ENCODE assay signal across 12 mouse cellular contexts in the genomic region with DNA sequence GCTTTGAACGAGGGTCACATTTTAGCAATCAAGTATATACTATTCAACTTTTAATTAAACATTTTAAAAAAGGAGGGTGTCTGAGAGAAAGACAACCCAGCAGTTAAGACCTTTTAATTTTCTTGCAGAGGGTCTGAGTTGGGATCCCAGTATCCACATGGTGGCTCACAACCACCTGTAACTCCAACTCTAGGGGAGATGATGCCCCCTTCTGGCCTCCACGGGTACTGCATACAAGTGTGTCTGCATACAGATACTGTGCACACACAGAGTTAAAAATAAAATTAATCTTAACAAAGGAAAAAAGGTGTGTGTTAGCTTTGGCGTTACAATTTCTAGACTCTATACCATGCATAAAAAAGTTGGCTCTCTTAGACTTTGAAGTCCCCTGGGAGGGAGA.
A peak's percentile ranks its signal among the peaks of the same experiment; 100 is the strongest.
DNase-seq lines count a peak whose midpoint lies in the region; ATAC-seq and TF ChIP-seq lines count a peak whose summit lies in the region.
"Had no signal": no experiment of that assay in that cellular context is flagged by ENCODE, and none has a peak within 500 bp of the region (broad histone marks: within the 10 kb centered on the region; RNA-seq: fewer than 3 reads in every experiment).

No protein-coding gene starts in this region.

- H3K9ac ChIP-seq in forebrain, postnatal 0 days, result no peak overlapping the region
- no peak overlapping the region for H3K9ac ChIP-seq in forebrain, embryonic 12.5 days
- no peak overlapping the region for H3K9ac ChIP-seq in MEL (ENCODE audit: control insufficient read depth, low read depth, low read length, poor library complexity, severe bottlenecking)
- H3K9ac ChIP-seq: heart, embryonic 12.5 days had no signal

- H3K27ac ChIP-seq in forebrain, postnatal 0 days (ENCODE audit: low read depth, low read length), result no peak overlapping the region
- no peak overlapping the region for H3K27ac ChIP-seq in forebrain, embryonic 12.5 days
- H3K27ac ChIP-seq in MEL (ENCODE audit: control insufficient read depth, low read depth, low read length), result no peak overlapping the region
- H3K27ac ChIP-seq in small intestine, adult 2 months (ENCODE audit: insufficient read depth, low read depth, low read length), result no peak overlapping the region

- no peak for DNase-seq in forebrain, postnatal 0 days
- DNase-seq in lung, adult 2 months, result no peak
- DNase-seq in lung, postnatal 4 days, result no peak
- peak; percentile 46 for DNase-seq in MEL (ENCODE audit: low read depth, low spot score)
- no peak for DNase-seq in cerebellum, adult 8-10 months
- no peak for DNase-seq in ovary, postnatal 14 days (ENCODE audit: low spot score)
- DNase-seq: cerebellum, adult 11 months had no signal

- TF ChIP-seq POLR2A in lung, adult 2 months (IDR thresholded peaks at IDR 0.05; ENCODE audit: borderline replicate concordance, extremely low read depth, low read depth, low read length), result no peak
- TF ChIP-seq POLR2A in MEL (IDR thresholded peaks at IDR 0.05; ENCODE audit: control insufficient read depth in 1 of 2, insufficient read depth in 1 of 2, low read depth in 1 of 2, low read length in 2 of 2, poor library complexity in 1 of 2), result no peak
- no peak for TF ChIP-seq POLR2A in small intestine, adult 2 months (IDR thresholded peaks at IDR 0.05; ENCODE audit: low read depth, low read length)

- no peaks in the 10 kb centered on the region for H3K36me3 ChIP-seq in forebrain, postnatal 0 days (ENCODE audit: insufficient read depth)
- no peaks in the 10 kb centered on the region for H3K36me3 ChIP-seq in forebrain, embryonic 12.5 days (replicated peaks)
- H3K36me3 ChIP-seq in MEL (ENCODE audit: control insufficient read depth in 1 of 2, insufficient read depth in 2 of 2, low read length in 2 of 2), result peaks cover 0 to 3% of the 10 kb centered on the region in 2 experiments; a peak in 1 of 4 replicates
- H3K36me3 ChIP-seq in small intestine, adult 2 months (ENCODE audit: control insufficient read depth, insufficient read depth, low read length), result peaks cover 2% of the 10 kb centered on the region
- H3K36me3 ChIP-seq: heart, embryonic 12.5 days had no signal

- no peak overlapping the region for H3K4me2 ChIP-seq in forebrain, postnatal 0 days (ENCODE audit: low read depth)
- H3K4me2 ChIP-seq in forebrain, embryonic 12.5 days, result no peak overlapping the region
- H3K4me2 ChIP-seq: heart, embryonic 12.5 days; midbrain, embryonic 11.5 days had no signal

- 83% methylated on average over 3 of the region's 3 CpGs for WGBS in forebrain, postnatal 0 days
- 75% methylated on average over 3 of the region's 3 CpGs for WGBS in forebrain, embryonic 12.5 days
- 76% methylated on average over 3 of the region's 3 CpGs for WGBS in lung, adult 2 months
- 77% methylated on average over 3 of the region's 3 CpGs for WGBS in small intestine, adult 2 months

- TF ChIP-seq CTCF in forebrain, postnatal 0 days (IDR thresholded peaks at IDR 0.05; ENCODE audit: low read depth), result peak; percentile 29; the same call in 1 of the 2 replicates
- TF ChIP-seq CTCF in lung, adult 2 months (IDR thresholded peaks at IDR 0.05; ENCODE audit: insufficient read depth, low read length), result peak; percentile 27; the same call in 1 of the 2 replicates
- peak; percentile 75 to 95 (median 76) for TF ChIP-seq CTCF in MEL (IDR thresholded peaks at IDR 0.05 in 2 of 3, conservative IDR thresholded peaks at IDR 0.05 in 1 of 3; ENCODE audit: control insufficient read depth in 1 of 3, insufficient read depth in 1 of 3, low read depth in 2 of 3, low read length in 3 of 3, poor library complexity in 1 of 3, severe bottlenecking in 1 of 3)
- TF ChIP-seq CTCF in small intestine, adult 2 months (IDR thresholded peaks at IDR 0.05; ENCODE audit: extremely low read depth, insufficient read length, insufficient replicate concordance, low read depth, low read length), result peak; percentile 48; the same call in 1 of the 2 replicates

- H3K4me1 ChIP-seq in forebrain, postnatal 0 days (ENCODE audit: insufficient read depth), result no peaks in the 10 kb centered on the region
- H3K4me1 ChIP-seq in forebrain, embryonic 12.5 days, result no peaks in the 10 kb centered on the region; the same call in 1 of the 2 replicates
- no peaks in the 10 kb centered on the region for H3K4me1 ChIP-seq in lung, adult 2 months (ENCODE audit: control insufficient read depth, insufficient read depth, low read length)
- H3K4me1 ChIP-seq in MEL (ENCODE audit: control insufficient read depth in 1 of 2, insufficient read depth in 2 of 2, low read length in 2 of 2), result no peaks in the 10 kb centered on the region
- no peaks in the 10 kb centered on the region for H3K4me1 ChIP-seq in small intestine, adult 2 months (ENCODE audit: control insufficient read depth, insufficient read depth, insufficient read length, low read length)
- H3K4me1 ChIP-seq: heart, embryonic 12.5 days had no signal

- H3K9me3 ChIP-seq in forebrain, postnatal 0 days (ENCODE audit: low read length), result no peaks in the 10 kb centered on the region
- no peaks in the 10 kb centered on the region for H3K9me3 ChIP-seq in forebrain, embryonic 12.5 days
- no peaks in the 10 kb centered on the region for H3K9me3 ChIP-seq in MEL (replicated peaks; ENCODE audit: insufficient read depth, low read length)
- H3K9me3 ChIP-seq: heart, embryonic 12.5 days had no signal

- no peak for ATAC-seq in forebrain, postnatal 0 days
- ATAC-seq in forebrain, embryonic 12.5 days (ENCODE audit: low FRiP score), result no peak

- H3K27me3 ChIP-seq in forebrain, postnatal 0 days (ENCODE audit: insufficient read depth, low read length), result no peaks in the 10 kb centered on the region
- no peaks in the 10 kb centered on the region for H3K27me3 ChIP-seq in forebrain, embryonic 12.5 days
- H3K27me3 ChIP-seq in MEL (ENCODE audit: control insufficient read depth in 1 of 2, insufficient read depth in 2 of 2, low read length in 2 of 2), result no peaks in the 10 kb centered on the region
- no peaks in the 10 kb centered on the region for H3K27me3 ChIP-seq in small intestine, adult 2 months (ENCODE audit: control insufficient read depth, insufficient read depth, low read length)
- H3K27me3 ChIP-seq: heart, embryonic 12.5 days had no signal

- no peak for TF ChIP-seq EP300 in MEL (IDR thresholded peaks at IDR 0.05; ENCODE audit: low read depth in 1 of 2, low read length in 2 of 2)

- no peak overlapping the region for H3K4me3 ChIP-seq in forebrain, postnatal 0 days (ENCODE audit: low read depth, low read length)
- no peak overlapping the region for H3K4me3 ChIP-seq in forebrain, embryonic 12.5 days (replicated peaks)
- H3K4me3 ChIP-seq in lung, adult 2 months (replicated peaks; ENCODE audit: extremely low read depth, low read depth, low read length), result no peak overlapping the region
- no peak overlapping the region for H3K4me3 ChIP-seq in MEL (ENCODE audit: control insufficient read depth in 1 of 2, insufficient read depth in 1 of 2, low read depth in 2 of 2, low read length in 2 of 2)
- H3K4me3 ChIP-seq in small intestine, adult 2 months (ENCODE audit: low read depth, low read length), result no peak overlapping the region
- H3K4me3 ChIP-seq: erythroblast, embryonic 14.5 days; heart, embryonic 12.5 days had no signal

- TF ChIP-seq RAD21 in MEL (IDR thresholded peaks at IDR 0.05; ENCODE audit: low read depth, low read length), result peak; percentile 62

- no peaks in the 10 kb centered on the region for H3K79me2 ChIP-seq in MEL (ENCODE audit: control insufficient read depth, insufficient read depth, low read length, poor library complexity)

TF ChIP-seq in MEL, 35 proteins besides CTCF, POLR2A, EP300 and RAD21:
- TF ChIP-seq SIN3A (IDR thresholded peaks at IDR 0.05; ENCODE audit: low read length) (no peak), POLR2AphosphoS5 (IDR thresholded peaks at IDR 0.05; ENCODE audit: borderline replicate concordance, low read depth, low read length) (no peak), POLR2AphosphoS2 (IDR thresholded peaks at IDR 0.05; ENCODE audit: low read length) (no peak), TBP (IDR thresholded peaks at IDR 0.05; ENCODE audit: low read depth, low read length) (no peak), MEF2A (IDR thresholded peaks at IDR 0.05; ENCODE audit: extremely low read depth, insufficient replicate concordance, low read depth, low read length, poor library complexity, severe bottlenecking) (no peak), ZC3H11A (IDR thresholded peaks at IDR 0.05; ENCODE audit: low read depth, low read length) (peak; percentile 21; the same call in 1 of the 2 replicates), MAX (IDR thresholded peaks at IDR 0.05; ENCODE audit: low read length) (no peak), ELF1 (IDR thresholded peaks at IDR 0.05; ENCODE audit: low read depth, low read length) (no peak), TAL1 (IDR thresholded peaks at IDR 0.05; ENCODE audit: low read length) (no peak), BHLHE40 (IDR thresholded peaks at IDR 0.05; ENCODE audit: borderline replicate concordance, low read depth, low read length) (no peak), SMC3 (IDR thresholded peaks at IDR 0.05; ENCODE audit: low read depth, low read length) (peak; percentile 58), USF2 (IDR thresholded peaks at IDR 0.05; ENCODE audit: borderline replicate concordance in 1 of 2, insufficient read depth in 1 of 2, low read depth in 1 of 2, low read length in 2 of 2) (no peak), USF1 (IDR thresholded peaks at IDR 0.05; ENCODE audit: low read depth, low read length) (no peak), ZMIZ1 (IDR thresholded peaks at IDR 0.05; ENCODE audit: low read depth, low read length) (no peak), MYC (IDR thresholded peaks at IDR 0.05; ENCODE audit: low read depth, low read length) (no peak), E2F4 (IDR thresholded peaks at IDR 0.05; ENCODE audit: borderline replicate concordance, low read depth, low read length) (no peak), ZKSCAN1 (IDR thresholded peaks at IDR 0.05; ENCODE audit: low read depth, low read length) (no peak), TCF12 (IDR thresholded peaks at IDR 0.05; ENCODE audit: low read depth, low read length) (no peak), GABPA (IDR thresholded peaks at IDR 0.05; ENCODE audit: low read depth, low read length) (no peak), MAZ (IDR thresholded peaks at IDR 0.05; ENCODE audit: low read depth, low read length) (no peak), NELFE (IDR thresholded peaks at IDR 0.05; ENCODE audit: low read depth, low read length) (0 out of 2 replicates have a peak, but pooled peaks have one; percentile 7), MYB (IDR thresholded peaks at IDR 0.05; ENCODE audit: low read depth, low read length) (no peak), KAT2A (conservative IDR thresholded peaks at IDR 0.05; ENCODE audit: low read depth, low read length) (no peak), GATA1 (IDR thresholded peaks at IDR 0.05; ENCODE audit: low read depth, low read length) (no peak), ETS1 (IDR thresholded peaks at IDR 0.05; ENCODE audit: low read depth, low read length) (no peak), MXI1 (IDR thresholded peaks at IDR 0.05; ENCODE audit: low read depth, low read length) (no peak), CHD2 (IDR thresholded peaks at IDR 0.05; ENCODE audit: low read length) (no peak)
TF ChIP-seq in MEL: peak in this region for 3.
